Mouse (Mus musculus) thymus, adult 2 months (tissue): Measurements from ENCODE around the gene Col26a1. TPM values are rescaled to one million over a fixed set of nuclear protein-coding genes. Genes with fewer than 3 reads are reported as not detected.

Experiments used
- DNase-seq: peaks from one replicate; pipeline ENCODE4 v3.0.0; 2021
- H3K27ac ChIP-seq: fragments of 200-500 bp; 2 replicates; pipeline ENCODE4 v1.5.1; 2012; ENCODE audit warnings: low read length, control low read depth; ENCODE audit not compliant: control insufficient read depth, insufficient read depth
- H3K27me3 ChIP-seq: fragments of 200-500 bp; 2 replicates; pipeline ENCODE4 v1.6.1; 2012; ENCODE audit warnings: mild to moderate bottlenecking, low read length, moderate library complexity, mixed read lengths; ENCODE audit not compliant: control insufficient read depth, insufficient read depth
- H3K36me3 ChIP-seq: fragments of 200-500 bp; 2 replicates; pipeline ENCODE4 v1.6.1; 2012; ENCODE audit warnings: mild to moderate bottlenecking, low read length, moderate library complexity; ENCODE audit not compliant: control insufficient read depth, insufficient read depth
- H3K4me1 ChIP-seq: fragments of 200-500 bp; replicated peaks from 2 replicates; pipeline ENCODE4 v1.6.1; 2012; ENCODE audit warnings: low read length; ENCODE audit not compliant: control insufficient read depth, insufficient read depth
- H3K4me3 ChIP-seq: fragments of 200-500 bp; 2 replicates; pipeline ENCODE4 v1.5.1; 2012; ENCODE audit warnings: mild to moderate bottlenecking, low read length, control low read depth, moderate library complexity; ENCODE audit not compliant: control insufficient read depth, insufficient read depth
- CTCF ChIP-seq: fragments of 200-500 bp; IDR thresholded peaks from 2 replicates; pipeline ENCODE4 v1.5.1; 2012; ENCODE audit warnings: mild to moderate bottlenecking, control low read depth, low read length, moderate library complexity, borderline replicate concordance; ENCODE audit not compliant: control insufficient read depth, poor library complexity, insufficient read depth; ENCODE audit errors: extremely low read depth
- POLR2A ChIP-seq: fragments of 200-500 bp; IDR thresholded peaks from 2 replicates; pipeline ENCODE4 v1.6.1; 2012; ENCODE audit warnings: mild to moderate bottlenecking, low read length, control low read depth, moderate library complexity; ENCODE audit not compliant: control insufficient read depth, poor library complexity, insufficient read depth; ENCODE audit errors: extremely low read depth
- WGBS: fragments of 180-500 bp; shearing (Covaris S2); methylation state at CpG from one replicate; pipeline ENCODE4 v1.1.7; 2018; 5-methylcytosine and 5-hydroxymethylcytosine counted together
- polyA plus RNA-seq: library from polyadenylated mRNA; depleted of rRNA; stranded (reverse); fragments of >200 nt; gene quantifications from 2 replicates; pipeline ENCODE4 v1.2.3, GENCODE M21; 2012

Gene Col26a1
- polyA plus RNA-seq, 1 experiment: 0.66 TPM

DNA sequence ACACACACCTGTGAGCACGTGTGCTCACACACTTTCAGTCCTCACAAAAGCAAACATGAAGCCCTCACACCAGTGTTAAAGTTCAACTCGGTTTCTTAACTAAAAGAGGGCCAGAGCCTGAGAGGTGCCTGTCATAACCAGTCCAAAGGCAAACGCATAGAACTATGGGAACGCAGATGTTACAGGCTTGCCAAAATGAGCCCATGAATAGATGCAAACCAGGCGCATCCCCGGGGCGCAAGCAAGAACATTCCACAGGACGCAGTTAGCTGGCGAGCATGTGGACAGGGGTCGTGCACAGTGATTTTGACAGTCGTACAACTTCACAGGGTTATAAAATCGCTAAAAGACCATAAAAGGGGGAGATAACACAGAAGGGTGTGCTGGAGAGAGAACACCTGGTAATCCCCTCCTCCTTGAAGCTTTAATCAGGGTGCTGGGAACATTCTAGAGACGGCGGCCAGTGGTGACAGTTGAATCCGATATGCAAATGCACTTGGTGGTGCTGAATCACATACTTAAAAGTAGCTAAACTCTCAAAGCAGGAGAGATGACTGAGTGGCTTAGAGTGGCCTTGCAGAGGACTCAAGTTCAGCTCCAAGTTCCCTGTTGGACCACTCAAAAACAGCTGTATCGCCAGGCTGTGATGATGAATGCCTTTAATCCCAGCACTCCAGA is 76.5 kb downstream of the Col26a1 start:
- no peak overlapping the region for H3K4me3 ChIP-seq
- TF ChIP-seq POLR2A: no peak
- no peak for TF ChIP-seq CTCF
- H3K27ac ChIP-seq: no peak overlapping the region
- no peak for DNase-seq
- WGBS: 83% methylated on average over 16 of the region's 16 CpGs
- no peaks in the 10 kb centered on the region for H3K4me1 ChIP-seq
- H3K27me3 ChIP-seq: no peaks in the 10 kb centered on the region
- H3K36me3 ChIP-seq: no peaks in the 10 kb centered on the region

- Histone ChIP-seq H3K27me3 (no peaks in the 10 kb centered on the region), H3K36me3 (no peaks in the 10 kb centered on the region), H3K4me1 (no peaks in the 10 kb centered on the region), H3K4me3 (no peak overlapping the region), H3K27ac (no peak overlapping the region)
- 88% methylated on average over 6 of the region's 6 CpGs for WGBS
- DNase-seq: no peak
- no peak for TF ChIP-seq POLR2A
- no peak for TF ChIP-seq CTCF
Observed at GRCm38 (mm10) chr5:136805019-136805418, 78.0 kb downstream of the Col26a1 start.

DNA sequence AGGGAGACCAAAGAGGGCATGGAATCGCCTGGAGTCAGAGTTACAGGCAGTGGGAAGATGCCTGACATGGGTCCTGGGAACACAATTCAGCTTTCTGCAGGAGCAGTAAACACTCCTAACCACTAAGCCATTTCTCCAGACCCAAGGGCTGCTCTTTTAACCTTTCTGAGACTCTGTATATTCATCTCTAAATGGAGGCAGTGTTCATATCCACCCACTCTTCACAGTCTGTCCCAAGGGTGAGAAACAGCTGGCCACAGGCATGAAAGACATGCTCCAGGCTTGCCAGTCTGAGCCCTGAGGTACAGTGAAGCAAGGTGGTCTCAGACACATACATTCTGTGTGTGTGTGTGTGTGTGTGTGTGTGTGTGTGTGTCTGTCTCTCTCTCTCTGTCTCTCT is 78.8 kb downstream of the Col26a1 start:
- TF ChIP-seq POLR2A (no peak), CTCF (no peak)
- WGBS: 84% methylated on average over 1 of the region's 1 CpGs
- no peak for DNase-seq
- no peaks in the 10 kb centered on the region for H3K27me3 ChIP-seq
- H3K27ac ChIP-seq: no peak overlapping the region
- H3K36me3 ChIP-seq: no peaks in the 10 kb centered on the region
- H3K4me1 ChIP-seq: no peaks in the 10 kb centered on the region
- H3K4me3 ChIP-seq: no peak overlapping the region

DNA sequence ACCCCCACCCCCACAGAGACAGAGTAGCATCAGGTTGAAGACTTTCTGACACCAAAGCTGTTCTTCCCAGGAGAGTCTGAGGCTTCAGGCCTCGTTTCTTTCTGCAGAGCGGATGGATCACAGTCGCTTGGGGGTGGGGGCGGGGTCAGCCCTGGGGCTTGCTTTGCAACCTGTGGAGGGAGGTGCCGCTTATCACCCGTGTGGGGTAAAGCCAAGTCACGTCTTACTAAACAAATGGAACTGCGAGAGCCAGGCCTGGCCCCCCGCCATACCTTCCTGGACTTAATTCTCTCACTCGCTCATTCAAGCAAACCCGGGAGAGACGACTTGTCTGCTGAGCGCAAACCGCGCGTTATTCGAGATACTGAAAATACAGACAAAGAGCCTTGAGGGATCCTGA is 80.3 kb downstream of the Col26a1 start:
- Histone ChIP-seq H3K36me3 (no peaks in the 10 kb centered on the region), H3K4me1 (no peaks in the 10 kb centered on the region), H3K4me3 (no peak overlapping the region), H3K27ac (no peak overlapping the region), H3K27me3 (no peaks in the 10 kb centered on the region)
- WGBS: 58% methylated on average over 17 of the region's 17 CpGs
- no peak for DNase-seq
- TF ChIP-seq POLR2A (no peak), CTCF (no peak)

GRCm38 (mm10) chr5:136796917-136797316 is 86.1 kb downstream of the Col26a1 start:
- 29% methylated on average over 2 of the region's 2 CpGs for WGBS

DNA sequence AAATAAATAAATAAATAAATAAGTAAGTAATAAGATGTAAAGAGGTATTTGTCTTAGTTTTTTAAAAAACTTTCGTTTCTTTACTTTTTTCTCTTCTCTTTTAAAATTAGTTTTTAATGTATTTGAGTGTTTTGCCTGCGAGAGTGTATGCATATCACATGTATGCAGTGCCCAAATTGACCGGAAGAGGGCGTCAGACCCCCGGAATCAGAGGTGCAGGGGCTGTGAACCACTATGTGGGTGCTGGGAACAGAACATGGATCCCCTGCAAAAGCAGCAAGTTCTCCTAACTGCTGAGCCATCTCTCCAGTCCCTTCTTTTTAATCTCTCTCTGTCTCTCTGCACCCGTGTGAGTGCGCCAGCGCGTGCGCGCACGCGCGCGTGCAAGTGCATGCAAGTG is 89.2 kb downstream of the Col26a1 start:
- no peaks in the 10 kb centered on the region for H3K36me3 ChIP-seq
- H3K4me1 ChIP-seq: peaks cover 6% of the 10 kb centered on the region; the same call in 1 of the 2 replicates
- no peak overlapping the region for H3K4me3 ChIP-seq
- 94% methylated on average over 15 of the region's 15 CpGs for WGBS
- no peak for DNase-seq
- no peak for TF ChIP-seq CTCF
- no peak for TF ChIP-seq POLR2A
- H3K27me3 ChIP-seq: no peaks in the 10 kb centered on the region
- H3K27ac ChIP-seq: no peak overlapping the region

More at GRCm38 (mm10) chr5:136796917-136797316, 86.1 kb downstream of the Col26a1 start:
- no peak for TF ChIP-seq POLR2A
- no peak for TF ChIP-seq CTCF
- H3K27ac ChIP-seq: no peak overlapping the region
- no peaks in the 10 kb centered on the region for H3K27me3 ChIP-seq
- DNase-seq: no peak
- H3K36me3 ChIP-seq: no peaks in the 10 kb centered on the region
- peaks cover 6% of the 10 kb centered on the region; the same call in 1 of the 2 replicates for H3K4me1 ChIP-seq
- H3K4me3 ChIP-seq: no peak overlapping the region

- H3K4me3 ChIP-seq: no peak overlapping the region
- 89% methylated on average over 10 of the region's 10 CpGs for WGBS
- no peak overlapping the region for H3K27ac ChIP-seq
- TF ChIP-seq CTCF (no peak), POLR2A (no peak)
- no peak for DNase-seq
- H3K27me3 ChIP-seq: no peaks in the 10 kb centered on the region
- peaks cover 6% of the 10 kb centered on the region; the same call in 1 of the 2 replicates for H3K4me1 ChIP-seq
- no peaks in the 10 kb centered on the region for H3K36me3 ChIP-seq
Observed at GRCm38 (mm10) chr5:136792541-136792940, 90.5 kb downstream of the Col26a1 start.
